Mouse (Mus musculus) liver, adult 2 months (tissue): ENCODE measurements at regions not wholly inside any gene's neighbourhood (a gene's known extent, or its start where the extent isn't known, plus 50 kb on each side); places are given as distances from the start of the nearest gene placed in this dataset.

Source experiments
- DNase-seq: peaks from one replicate; pipeline ENCODE4 v3.0.0-alpha.2; 2011; ENCODE audit warnings: low read depth, low spot score; ENCODE audit errors: extremely low read depth
- H3K27ac ChIP-seq: fragments of 200-500 bp; replicated peaks from 2 replicates; pipeline ENCODE4 v1.5.1; 2012; ENCODE audit warnings: low read depth, mild to moderate bottlenecking, control low read depth, inconsistent platforms, low read length; ENCODE audit not compliant: insufficient read depth
- H3K27me3 ChIP-seq: fragments of 200-500 bp; 2 replicates; pipeline ENCODE4 v1.6.1; 2012; ENCODE audit warnings: mild to moderate bottlenecking, moderate library complexity, low read length, inconsistent platforms; ENCODE audit not compliant: control insufficient read depth, insufficient read depth
- H3K36me3 ChIP-seq: fragments of 200-500 bp; 2 replicates; pipeline ENCODE4 v1.6.1; 2012; ENCODE audit warnings: low read length, inconsistent platforms; ENCODE audit not compliant: control insufficient read depth, insufficient read depth
- H3K4me1 ChIP-seq: fragments of 200-500 bp; 2 replicates; pipeline ENCODE4 v1.6.1; 2011; ENCODE audit warnings: low read length; ENCODE audit not compliant: control insufficient read depth, insufficient read depth
- H3K4me3 ChIP-seq: fragments of 200-500 bp; 2 replicates; pipeline ENCODE4 v1.5.1; 2011; ENCODE audit warnings: low read depth, mild to moderate bottlenecking, control low read depth, low read length, moderate library complexity; ENCODE audit not compliant: insufficient read depth
- H3K79me2 ChIP-seq: fragments of 200-500 bp; 2 replicates; pipeline ENCODE4 v1.6.1; 2012; ENCODE audit warnings: inconsistent platforms, mild to moderate bottlenecking, low read length, moderate library complexity; ENCODE audit not compliant: control insufficient read depth, insufficient read depth
- H3K9ac ChIP-seq: fragments of 200-500 bp; 2 replicates; pipeline ENCODE4 v1.6.1; 2012; ENCODE audit warnings: low read depth, mild to moderate bottlenecking, control low read depth, inconsistent platforms, low read length
- CTCF ChIP-seq: fragments of 200-500 bp; IDR thresholded peaks from 2 replicates; pipeline ENCODE4 v1.5.1; 2011; ENCODE audit warnings: low read depth, low read length, control low read depth
- POLR2A ChIP-seq: fragments of 200-500 bp; IDR thresholded peaks from 2 replicates; pipeline ENCODE4 v1.6.1; 2011; ENCODE audit warnings: low read length, control low read depth; ENCODE audit not compliant: insufficient read depth; ENCODE audit errors: extremely low read depth
- WGBS: fragments of 180-500 bp; shearing (Covaris S2); methylation state at CpG from one replicate; pipeline ENCODE4 v1.1.7; 2018; 5-methylcytosine and 5-hydroxymethylcytosine counted together

DNA sequence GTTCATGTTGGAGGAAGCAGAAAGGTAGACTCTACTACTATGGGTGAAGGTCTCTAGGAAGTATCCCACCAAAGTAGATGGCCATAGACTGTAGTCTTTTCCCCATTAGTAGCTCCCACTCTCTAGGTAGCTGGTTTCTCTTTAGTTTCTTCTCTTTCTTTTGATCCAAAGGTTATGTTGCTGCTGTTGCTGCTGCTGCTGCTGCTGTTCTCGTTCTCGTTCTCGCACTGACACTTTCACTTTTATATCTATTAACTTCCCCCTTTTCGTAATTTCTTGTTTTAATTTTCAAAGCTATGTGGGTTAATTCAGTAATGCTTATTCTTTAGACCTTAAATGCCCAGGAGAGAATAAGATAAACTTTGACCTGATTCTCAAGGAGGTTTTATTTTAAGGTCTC lies 58.3 kb downstream of the Tmem100 start:
- Histone ChIP-seq H3K36me3 (no peaks in the 10 kb centered on the region), H3K4me3 (no peak overlapping the region), H3K27ac (no peak overlapping the region), H3K79me2 (no peaks in the 10 kb centered on the region), H3K4me1 (no peaks in the 10 kb centered on the region), H3K27me3 (no peaks in the 10 kb centered on the region), H3K9ac (no peak overlapping the region)
- TF ChIP-seq POLR2A (no peak), CTCF (no peak)
- DNase-seq: no peak
- WGBS: 76% methylated on average over 4 of the region's 4 CpGs

DNA sequence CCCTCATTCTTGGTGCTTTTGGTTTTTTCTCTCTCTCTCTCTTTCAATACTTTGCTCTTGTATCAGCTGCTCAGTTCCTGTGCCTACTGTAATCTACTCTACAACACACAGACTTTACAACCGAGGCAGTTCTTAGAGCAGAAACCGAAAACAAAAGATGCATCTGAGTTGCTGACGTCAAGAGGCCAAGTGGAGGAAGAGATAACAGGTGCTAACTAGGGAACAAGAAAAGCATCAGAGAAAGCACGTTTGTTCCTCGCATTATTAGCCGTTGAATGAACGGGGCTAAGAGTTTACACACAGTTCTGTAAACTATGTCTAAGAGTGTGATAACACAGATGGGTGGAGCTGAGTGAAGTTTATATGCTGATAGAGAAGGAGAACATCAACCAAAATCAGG lies 63.9 kb downstream of the Tmem100 start:
- TF ChIP-seq POLR2A (no peak), CTCF (no peak)
- 47% methylated on average over 7 of the region's 7 CpGs for WGBS
- H3K9ac ChIP-seq: no peak overlapping the region
- no peaks in the 10 kb centered on the region for H3K4me1 ChIP-seq
- no peaks in the 10 kb centered on the region for H3K79me2 ChIP-seq
- H3K27me3 ChIP-seq: no peaks in the 10 kb centered on the region
- no peaks in the 10 kb centered on the region for H3K36me3 ChIP-seq
- no peak overlapping the region for H3K4me3 ChIP-seq
- DNase-seq: no peak
- H3K27ac ChIP-seq: no peak overlapping the region

DNA sequence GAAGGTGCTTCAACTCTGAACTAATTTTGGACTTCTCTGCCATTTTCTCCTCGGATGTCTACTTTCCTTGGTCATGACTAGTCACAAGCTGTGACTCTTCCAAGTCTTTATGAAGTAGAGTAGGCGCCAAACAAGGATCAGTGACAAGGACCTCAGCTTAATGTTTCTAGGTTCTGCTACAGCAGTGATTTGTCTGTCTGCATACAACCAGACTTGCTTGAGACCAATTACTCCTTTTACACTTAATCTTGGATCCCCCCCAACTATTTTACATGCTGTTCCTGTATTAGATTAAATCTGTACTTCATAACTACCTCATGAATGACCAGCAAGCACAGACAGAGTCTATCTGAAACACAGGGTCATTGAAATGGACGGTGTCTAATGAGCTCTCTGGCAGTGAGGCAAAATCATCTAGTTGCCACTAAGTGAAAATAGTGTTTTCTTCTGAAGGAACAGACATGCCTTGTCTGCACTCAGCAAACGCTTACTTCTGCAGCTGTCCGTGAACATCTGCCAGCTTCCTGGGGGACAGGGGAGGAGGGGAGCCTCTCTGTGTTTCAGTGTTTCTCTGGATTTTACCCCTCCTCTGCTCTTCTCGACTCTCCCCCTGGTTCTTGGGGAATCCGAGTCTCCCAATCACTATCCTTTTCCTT lies 64.7 kb downstream of the Tmem100 start:
- WGBS: 79% methylated on average over 7 of the region's 7 CpGs
- Histone ChIP-seq H3K4me1 (no peaks in the 10 kb centered on the region), H3K27me3 (no peaks in the 10 kb centered on the region), H3K79me2 (no peaks in the 10 kb centered on the region), H3K27ac (no peak overlapping the region), H3K4me3 (no peak overlapping the region), H3K9ac (no peak overlapping the region), H3K36me3 (no peaks in the 10 kb centered on the region)
- no peak for TF ChIP-seq CTCF
- TF ChIP-seq POLR2A: no peak
- no peak for DNase-seq

DNA sequence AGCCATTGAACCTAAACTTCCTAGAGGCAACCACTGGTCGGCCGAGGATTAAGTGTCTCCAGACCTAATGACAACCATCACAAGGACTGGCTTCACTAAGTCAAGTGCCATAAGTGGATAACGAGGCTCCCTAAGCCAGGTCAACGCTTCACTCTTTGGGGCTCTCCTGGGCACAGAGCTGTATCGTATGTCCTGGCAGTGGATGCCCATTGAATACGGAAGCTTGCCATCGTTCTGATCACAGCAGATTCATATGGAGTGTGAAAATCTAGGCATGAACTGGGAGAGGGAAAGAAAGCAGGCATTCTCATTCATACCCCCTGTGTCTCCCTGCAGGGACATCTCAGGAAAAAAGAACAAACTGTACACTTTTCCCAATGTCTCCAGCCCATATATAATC lies 68.3 kb downstream of the Tmem100 start:
- WGBS: 93% methylated on average over 7 of the region's 7 CpGs
- H3K27me3 ChIP-seq: no peaks in the 10 kb centered on the region
- H3K4me3 ChIP-seq: no peak overlapping the region
- no peak for DNase-seq
- no peak overlapping the region for H3K9ac ChIP-seq
- no peaks in the 10 kb centered on the region for H3K36me3 ChIP-seq
- H3K4me1 ChIP-seq: no peaks in the 10 kb centered on the region
- H3K79me2 ChIP-seq: no peaks in the 10 kb centered on the region
- H3K27ac ChIP-seq: no peak overlapping the region
- TF ChIP-seq CTCF (no peak), POLR2A (no peak)

DNA sequence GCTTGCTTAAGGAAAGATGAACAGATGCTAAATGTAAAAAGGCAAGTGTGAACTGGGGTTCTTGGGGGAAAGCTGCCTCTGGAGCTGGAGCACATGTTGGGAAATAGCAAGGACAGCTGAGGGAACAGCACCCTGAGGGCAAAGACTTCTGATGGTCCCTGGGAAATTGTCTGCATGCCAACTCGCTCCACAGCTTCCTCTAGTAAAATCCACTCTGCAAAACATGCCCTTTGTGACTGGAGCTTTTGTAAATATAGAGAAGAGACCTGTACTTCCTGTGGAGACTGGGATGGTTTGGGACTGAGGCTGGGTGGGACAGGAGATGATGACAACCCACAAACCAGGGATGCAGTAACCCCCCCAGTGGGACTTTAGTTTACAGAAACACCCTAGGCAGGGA lies 69.0 kb downstream of the Tmem100 start:
- Histone ChIP-seq H3K9ac (no peak overlapping the region), H3K79me2 (no peaks in the 10 kb centered on the region), H3K4me3 (no peak overlapping the region), H3K4me1 (no peaks in the 10 kb centered on the region), H3K27me3 (no peaks in the 10 kb centered on the region), H3K36me3 (no peaks in the 10 kb centered on the region), H3K27ac (no peak overlapping the region)
- 33% methylated on average over 1 of the region's 1 CpGs for WGBS
- no peak for TF ChIP-seq POLR2A
- TF ChIP-seq CTCF: no peak
- peak; percentile 39 for DNase-seq

DNA sequence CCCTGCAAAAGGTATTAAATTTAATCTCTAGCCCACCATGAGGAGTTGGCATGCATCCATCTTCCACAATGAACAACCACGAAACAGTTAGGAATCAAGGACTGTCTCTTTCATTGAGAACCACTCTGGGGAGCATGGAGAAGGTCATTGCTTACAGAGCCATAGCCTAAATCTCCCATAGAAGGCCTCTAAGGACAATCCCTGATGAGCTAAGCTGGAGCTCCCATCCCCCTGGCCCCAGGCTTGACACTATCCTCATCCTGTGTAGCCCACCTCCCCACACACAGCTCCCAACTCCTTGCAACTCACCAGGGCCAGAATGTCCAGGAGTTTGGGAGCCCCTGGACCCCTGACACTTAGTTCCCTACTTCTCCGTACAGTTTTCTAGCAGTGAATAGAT lies 70.0 kb downstream of the Tmem100 start:
- DNase-seq: no peak
- no peak overlapping the region for H3K4me3 ChIP-seq
- H3K9ac ChIP-seq: no peak overlapping the region
- H3K4me1 ChIP-seq: no peaks in the 10 kb centered on the region
- WGBS: 90% methylated on average over 2 of the region's 2 CpGs
- TF ChIP-seq CTCF (no peak), POLR2A (no peak)
- H3K79me2 ChIP-seq: no peaks in the 10 kb centered on the region
- H3K27me3 ChIP-seq: no peaks in the 10 kb centered on the region
- H3K36me3 ChIP-seq: no peaks in the 10 kb centered on the region
- H3K27ac ChIP-seq: no peak overlapping the region
